Mouse (Mus musculus) heart, embryonic 16.5 days (tissue): ENCODE measurements around the gene Eps8. TPM values are rescaled to one million over a fixed set of nuclear protein-coding genes. Genes with fewer than 3 reads are reported as not detected.

Source experiments
- ATAC-seq: fragments of 200-750 bp; cut with Nextera tagmentation; replicated peaks from 2 replicates; pipeline ENCODE4 v1.8.0; 2017; ENCODE audit warnings: moderate number of reproducible peaks; ENCODE audit not compliant: insufficient read depth, low FRiP score; ENCODE audit errors: extremely low read depth
- H3K27ac ChIP-seq: fragments of 300-500 bp; sonication (generic); 2 replicates; pipeline ENCODE4 v1.5.1; 2014; ENCODE audit warnings: mild to moderate bottlenecking, low read length, control low read depth, moderate library complexity
- H3K27me3 ChIP-seq: fragments of 300-500 bp; sonication (generic); 2 replicates; pipeline ENCODE4 v1.6.1; 2014; ENCODE audit warnings: low read length, mixed read lengths; ENCODE audit not compliant: control insufficient read depth, insufficient read depth
- H3K36me3 ChIP-seq: fragments of 300-500 bp; sonication (generic); 2 replicates; pipeline ENCODE4 v1.6.1; 2014; ENCODE audit not compliant: control insufficient read depth, insufficient read depth
- H3K4me1 ChIP-seq: fragments of 300-500 bp; sonication (generic); 2 replicates; pipeline ENCODE4 v1.6.1; 2014; ENCODE audit warnings: low read length, mixed read lengths; ENCODE audit not compliant: control insufficient read depth, insufficient read depth
- H3K4me2 ChIP-seq: fragments of 300-500 bp; sonication (generic); 2 replicates; pipeline ENCODE4 v1.6.1; 2014; ENCODE audit warnings: low read depth, mild to moderate bottlenecking, control low read depth, low read length
- H3K4me3 ChIP-seq: fragments of 300-500 bp; sonication (generic); 2 replicates; pipeline ENCODE4 v1.5.1; 2014; ENCODE audit warnings: mild to moderate bottlenecking, control low read depth, low read length
- H3K9ac ChIP-seq: fragments of 300-500 bp; sonication (generic); 2 replicates; pipeline ENCODE4 v1.6.1; 2014; ENCODE audit warnings: low read length, control low read depth
- H3K9me3 ChIP-seq: fragments of 300-500 bp; sonication (generic); replicated peaks from 2 replicates; pipeline ENCODE4 v1.6.1; 2016; ENCODE audit warnings: low read length; ENCODE audit not compliant: control insufficient read depth
- WGBS: fragments of 180-500 bp; shearing (Covaris S2); extraction: QIAGEN DNeasy Blood & Tissue Kit; methylation state at CpG from one replicate; pipeline ENCODE4 v1.1.7; 2014; 5-methylcytosine and 5-hydroxymethylcytosine counted together
- polyA plus RNA-seq: library from polyadenylated mRNA; unstranded; fragments of >200 nt; fragmentation: Nextera tagmentation; extraction: Ambion mirVana; gene quantifications from 2 replicates; pipeline ENCODE4 v1.2.1, GENCODE M21; 2015

Gene Eps8
- polyA plus RNA-seq = 31.2 and 36.7 TPM in 2 replicates

DNA sequence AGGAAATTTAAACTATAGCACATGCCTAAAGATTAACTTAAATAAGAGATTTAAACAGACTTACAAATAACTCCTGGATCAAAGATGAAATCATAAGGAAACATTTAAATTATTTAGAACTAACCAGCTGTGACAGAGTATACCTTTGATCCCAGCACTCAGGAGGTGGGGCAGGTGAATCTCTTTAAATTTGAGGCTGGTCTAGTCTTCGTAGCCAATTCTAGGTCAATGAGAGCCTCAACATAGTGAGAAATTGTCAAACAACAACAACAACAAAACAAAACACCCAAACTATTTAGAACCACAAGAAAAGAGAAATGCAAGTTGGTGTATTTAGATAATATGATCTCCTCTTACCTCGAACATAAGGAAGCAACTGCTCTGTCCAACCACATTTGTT lies at the start of gene Eps8:
Gene Eps8, minus strand, starts transcription at position 101 of the 400 bp plus-strand sequence.
- no peak within 1 kb of the TSS for H3K9ac ChIP-seq
- H3K4me3 ChIP-seq = no peak within 1 kb of the TSS
- H3K4me2 ChIP-seq = no peak within 1 kb of the TSS
- no peaks in the 10 kb centered on the region for H3K4me1 ChIP-seq
- WGBS = 87% methylated on average over 2 of the region's 2 CpGs
- no peaks in the 10 kb centered on the region for H3K27me3 ChIP-seq
- ATAC-seq = no peak
- H3K36me3 ChIP-seq = no peaks in the 10 kb centered on the region
- H3K27ac ChIP-seq = no peak within 1 kb of the TSS
- H3K9me3 ChIP-seq = peaks cover 6% of the 10 kb centered on the region; the same call in 1 of the 2 replicates

DNA sequence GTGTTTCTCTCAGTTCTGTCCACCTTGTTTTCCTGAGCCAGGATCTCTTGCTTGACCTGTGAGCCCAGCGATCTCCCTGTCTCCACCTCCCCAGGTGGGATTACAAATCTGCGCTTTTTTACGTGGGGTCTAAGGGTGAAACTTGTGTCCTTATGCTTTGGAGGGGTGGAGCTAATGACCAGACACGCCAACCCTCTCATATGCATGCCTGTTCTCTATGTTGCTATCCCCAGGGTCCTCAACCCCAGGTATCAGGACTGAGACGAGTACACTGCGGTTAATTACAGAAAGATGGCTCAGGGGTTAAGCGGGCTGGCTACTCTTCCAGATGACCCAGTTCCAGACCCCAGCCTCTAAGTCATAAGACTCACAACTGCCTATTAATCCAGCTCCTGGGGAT lies 48.8 kb upstream of the Eps8 start:
- Histone ChIP-seq H3K27ac (peak overlapping the region; percentile 92), H3K4me2 (no peak overlapping the region), H3K27me3 (no peaks in the 10 kb centered on the region), H3K4me3 (no peak overlapping the region), H3K9ac (no peak overlapping the region), H3K9me3 (no peaks in the 10 kb centered on the region), H3K36me3 (no peaks in the 10 kb centered on the region), H3K4me1 (peaks cover 14% of the 10 kb centered on the region)
- no peak for ATAC-seq
- 79% methylated on average over 7 of the region's 7 CpGs for WGBS

DNA sequence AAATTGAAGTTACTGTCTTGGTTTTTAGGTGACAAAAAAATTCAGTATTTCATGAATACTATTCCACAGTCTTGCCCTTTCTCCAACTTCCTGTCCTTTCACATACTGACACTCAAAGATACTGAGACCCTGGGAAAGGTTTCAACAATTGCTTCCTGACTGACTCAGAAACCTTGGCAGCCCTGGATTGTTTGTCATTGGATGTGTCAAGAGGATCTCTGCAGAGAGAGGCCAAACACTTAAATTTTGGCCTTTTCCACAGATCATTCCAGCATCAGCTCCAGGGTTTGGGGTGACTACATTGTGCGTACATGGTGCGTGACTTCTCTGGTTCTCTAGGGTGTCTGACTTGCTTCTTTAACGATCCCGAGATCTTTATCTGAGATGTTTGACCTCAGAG lies 48.2 kb upstream of the Eps8 start:
- 64% methylated on average over 4 of the region's 4 CpGs for WGBS
- ATAC-seq = 0 out of 2 replicates have a peak, but pooled peaks have one; percentile 7
- Histone ChIP-seq H3K27ac (peak overlapping the region; percentile 92), H3K4me1 (peaks cover 14% of the 10 kb centered on the region), H3K9me3 (no peaks in the 10 kb centered on the region), H3K4me2 (no peak overlapping the region), H3K9ac (no peak overlapping the region), H3K4me3 (no peak overlapping the region), H3K36me3 (no peaks in the 10 kb centered on the region), H3K27me3 (no peaks in the 10 kb centered on the region)

DNA sequence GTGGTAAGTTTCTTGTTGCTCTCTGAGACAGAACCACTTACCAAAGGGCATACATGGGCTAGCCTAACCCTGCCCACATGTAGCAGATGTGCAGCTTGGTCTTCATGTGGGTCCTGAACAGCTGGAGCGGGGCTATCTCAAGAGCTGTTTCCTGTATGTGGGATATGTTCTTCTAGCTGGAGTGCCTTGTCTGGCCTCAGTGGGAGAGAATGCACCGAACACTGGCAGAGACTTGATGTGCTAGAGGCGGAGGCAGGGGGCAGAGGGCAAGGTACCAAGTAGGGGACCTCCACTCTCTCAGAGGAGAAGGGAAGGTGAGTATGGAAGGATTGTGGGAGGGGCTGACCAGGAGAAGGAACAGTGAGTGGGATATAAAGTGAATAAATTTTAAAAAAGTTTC lies 47.5 kb upstream of the Eps8 start:
- H3K9me3 ChIP-seq = no peaks in the 10 kb centered on the region
- peak overlapping the region; percentile 76 for H3K27ac ChIP-seq
- no peak overlapping the region for H3K4me2 ChIP-seq
- H3K27me3 ChIP-seq = no peaks in the 10 kb centered on the region
- H3K4me1 ChIP-seq = peaks cover 14% of the 10 kb centered on the region
- no peak for ATAC-seq
- no peaks in the 10 kb centered on the region for H3K36me3 ChIP-seq
- H3K9ac ChIP-seq = no peak overlapping the region
- no peak overlapping the region for H3K4me3 ChIP-seq
- 82% methylated on average over 3 of the region's 3 CpGs for WGBS

- H3K27me3 ChIP-seq = no peaks in the 10 kb centered on the region
- H3K9ac ChIP-seq = no peak overlapping the region
- H3K9me3 ChIP-seq = no peaks in the 10 kb centered on the region
- no peak overlapping the region for H3K4me2 ChIP-seq
- H3K27ac ChIP-seq = no peak overlapping the region
- H3K4me3 ChIP-seq = no peak overlapping the region
- no peak for ATAC-seq
- peaks cover 13% of the 10 kb centered on the region for H3K4me1 ChIP-seq
- no peaks in the 10 kb centered on the region for H3K36me3 ChIP-seq
- WGBS = 79% methylated on average over 7 of the region's 7 CpGs
These were observed 44.8 kb upstream of the Eps8 start for GRCm38 (mm10) chr6:137699434-137699833.

DNA sequence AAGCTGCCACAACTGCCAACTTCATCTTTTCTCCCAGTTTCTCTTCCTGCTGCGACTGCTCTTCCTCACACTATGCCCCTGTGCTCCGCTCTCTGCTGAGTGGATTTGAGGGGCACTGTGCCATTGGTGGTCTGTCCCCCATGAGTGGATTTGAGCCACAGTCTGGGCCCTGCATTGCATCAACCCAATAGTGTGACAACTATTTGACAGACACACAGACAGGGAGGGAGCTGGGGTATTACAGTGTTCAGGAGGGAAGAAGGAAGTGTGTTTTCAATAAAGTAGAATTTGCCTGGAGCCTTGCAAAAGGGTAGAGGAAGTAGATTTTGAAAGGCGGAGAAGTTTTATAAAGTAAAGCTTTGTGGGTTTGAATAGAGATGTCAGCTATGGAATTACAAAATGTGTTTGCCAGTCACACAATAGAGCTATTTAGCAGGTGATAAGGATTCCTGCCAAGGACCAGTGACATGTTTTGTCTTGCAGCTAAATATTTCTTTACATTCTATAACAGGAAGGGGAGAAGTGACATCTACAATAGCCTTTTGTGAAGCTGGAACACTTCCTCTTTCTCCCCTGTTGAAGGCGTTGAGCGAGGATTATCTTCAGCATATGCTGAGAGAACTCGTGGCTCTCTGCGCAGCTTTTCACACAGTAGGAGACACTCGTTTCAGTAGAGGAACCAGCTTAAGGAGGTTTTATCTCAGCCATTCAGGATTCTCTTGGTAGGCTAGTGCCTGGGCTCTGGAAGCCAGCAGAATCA lies 41.9 kb upstream of the Eps8 start:
- Histone ChIP-seq H3K36me3 (no peaks in the 10 kb centered on the region), H3K27me3 (no peaks in the 10 kb centered on the region), H3K27ac (peak overlapping the region; percentile 58), H3K4me2 (no peak overlapping the region), H3K9me3 (no peaks in the 10 kb centered on the region), H3K4me1 (0 out of 2 replicates have a peak, but pooled peaks cover 2% of the 10 kb centered on the region), H3K4me3 (no peak overlapping the region), H3K9ac (no peak overlapping the region)
- WGBS = 43% methylated on average over 8 of the region's 8 CpGs
- ATAC-seq = no peak

DNA sequence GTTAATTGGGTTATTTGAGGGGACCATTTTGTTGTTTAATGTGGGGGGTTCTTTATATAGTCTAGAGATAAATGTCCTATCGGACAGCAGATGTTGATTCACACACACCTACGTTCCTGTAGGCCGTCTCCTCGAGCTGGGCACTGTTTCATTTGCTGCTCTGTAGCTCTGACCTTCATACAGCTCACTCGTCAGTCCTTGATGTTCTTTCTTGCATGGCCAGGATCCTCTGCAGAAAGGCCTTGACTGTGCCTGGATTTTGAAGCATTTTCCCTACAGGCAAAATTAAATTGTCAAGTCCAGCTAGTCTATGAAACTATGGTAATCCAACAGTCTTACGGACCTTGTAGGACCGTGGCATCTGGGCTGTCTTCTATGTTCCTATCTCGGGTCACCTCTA lies 40.4 kb upstream of the Eps8 start:
- H3K9ac ChIP-seq = no peak overlapping the region
- 86% methylated on average over 8 of the region's 8 CpGs for WGBS
- no peaks in the 10 kb centered on the region for H3K9me3 ChIP-seq
- H3K4me1 ChIP-seq = 0 out of 2 replicates have a peak, but pooled peaks cover 6% of the 10 kb centered on the region
- H3K4me2 ChIP-seq = no peak overlapping the region
- ATAC-seq = no peak
- H3K27me3 ChIP-seq = no peaks in the 10 kb centered on the region
- H3K27ac ChIP-seq = no peak overlapping the region
- no peaks in the 10 kb centered on the region for H3K36me3 ChIP-seq
- H3K4me3 ChIP-seq = no peak overlapping the region

DNA sequence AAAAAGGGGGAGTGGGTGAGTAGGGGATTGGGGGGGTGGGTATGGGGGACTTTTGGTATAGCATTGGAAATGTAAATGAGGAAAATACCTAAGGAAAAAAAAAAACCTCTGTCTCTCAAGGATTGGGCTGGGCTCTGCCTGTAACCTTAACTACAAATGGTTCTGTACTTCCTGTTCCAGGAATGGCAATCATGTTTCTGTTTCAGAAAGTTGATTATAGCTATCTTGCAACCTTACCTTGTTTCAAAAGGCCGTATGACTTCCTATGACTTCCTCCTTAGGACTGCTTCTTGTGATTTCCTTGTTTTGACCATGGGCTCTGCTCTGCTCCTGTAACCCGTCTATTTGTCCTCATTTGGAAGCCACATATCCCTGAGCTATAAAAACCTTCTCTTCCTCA lies 39.6 kb upstream of the Eps8 start:
- Histone ChIP-seq H3K36me3 (no peaks in the 10 kb centered on the region), H3K9me3 (no peaks in the 10 kb centered on the region), H3K27me3 (no peaks in the 10 kb centered on the region), H3K4me2 (no peak overlapping the region), H3K9ac (no peak overlapping the region), H3K27ac (no peak overlapping the region), H3K4me3 (no peak overlapping the region), H3K4me1 (0 out of 2 replicates have a peak, but pooled peaks cover 6% of the 10 kb centered on the region)
- ATAC-seq = no peak
- 70% methylated on average over 2 of the region's 2 CpGs for WGBS

GRCm38 (mm10) chr6:137690550-137691119 lies 36.0 kb upstream of the Eps8 start:
- no peaks in the 10 kb centered on the region for H3K27me3 ChIP-seq
- no peaks in the 10 kb centered on the region for H3K36me3 ChIP-seq
- H3K4me3 ChIP-seq = no peak overlapping the region
- H3K27ac ChIP-seq = peak overlapping the region; percentile 33
- ATAC-seq = peak; percentile 58
- H3K4me1 ChIP-seq = 0 out of 2 replicates have a peak, but pooled peaks cover 3% of the 10 kb centered on the region
- 50% methylated on average over 2 of the region's 2 CpGs for WGBS
- no peak overlapping the region for H3K4me2 ChIP-seq
- no peaks in the 10 kb centered on the region for H3K9me3 ChIP-seq
- H3K9ac ChIP-seq = no peak overlapping the region
